Mouse (Mus musculus): ENCODE measurements around the gene Mgat4d. TPM values are rescaled to one million over a fixed set of nuclear protein-coding genes. Genes with fewer than 3 reads are reported as not detected.
"Not testable (repeated sequence)": the region's sequence is repeated elsewhere in the genome, so short reads cannot be mapped to it uniquely, and the experiment has no call there.

The Mgat4d gene
- not detected in 2 replicates for polyA plus RNA-seq (2014; fragmentation: Nextera tagmentation; extraction: Ambion mirVana)

GRCm38 (mm10) chr8:83348263-83348662, at the start of gene Mgat4d:
TSS of gene Mgat4d (plus strand) at chr8:83348471.
- Histone ChIP-seq H3K9ac (replicated peaks; ENCODE audit: low read length) (no peak within 1 kb of the TSS), H3K4me1 (ENCODE audit: control insufficient read depth, insufficient read depth, low read length) (no peaks in the 10 kb centered on the region), H3K9me3 (ENCODE audit: control insufficient read depth, low read length) (no peaks in the 10 kb centered on the region), H3K36me3 (ENCODE audit: control insufficient read depth, insufficient read depth, low read length) (no peaks in the 10 kb centered on the region), H3K27ac (replicated peaks; ENCODE audit: low read depth, low read length) (no peak within 1 kb of the TSS), H3K27me3 (ENCODE audit: control insufficient read depth, insufficient read depth, low read length) (no peaks in the 10 kb centered on the region), H3K4me3 (replicated peaks; ENCODE audit: low read depth, low read length) (no peak within 1 kb of the TSS), H3K4me2 (ENCODE audit: low read length) (no peak within 1 kb of the TSS)
- 88% methylated on average over 18 of the region's 18 CpGs for WGBS
- no peak for DNase-seq
- no peak for ATAC-seq (ENCODE audit: low FRiP score, low TSS enrichment)

GRCm38 (mm10) chr8:83300135-83300534, 48.1 kb upstream of the Mgat4d start:
- no peaks in the 10 kb centered on the region for H3K27me3 ChIP-seq (ENCODE audit: control insufficient read depth, insufficient read depth, low read length)
- H3K36me3 ChIP-seq (ENCODE audit: control insufficient read depth, insufficient read depth, low read length): no peaks in the 10 kb centered on the region
- no peak overlapping the region for H3K4me2 ChIP-seq (ENCODE audit: low read length)
- no peak for ATAC-seq (ENCODE audit: low FRiP score, low TSS enrichment)
- no peaks in the 10 kb centered on the region for H3K4me1 ChIP-seq (ENCODE audit: control insufficient read depth, insufficient read depth, low read length)
- no peak for DNase-seq
- no peak overlapping the region for H3K4me3 ChIP-seq (replicated peaks; ENCODE audit: low read depth, low read length)
- no peak overlapping the region for H3K9ac ChIP-seq (replicated peaks; ENCODE audit: low read length)
- no peaks in the 10 kb centered on the region for H3K9me3 ChIP-seq (ENCODE audit: control insufficient read depth, low read length)
- whole genome bisulfite sequencing: 59% methylated on average over 1 of the region's 1 CpGs
- no peak overlapping the region for H3K27ac ChIP-seq (replicated peaks; ENCODE audit: low read depth, low read length)

- Histone ChIP-seq H3K4me1 (ENCODE audit: control insufficient read depth, insufficient read depth, low read length) (no peaks in the 10 kb centered on the region), H3K36me3 (ENCODE audit: control insufficient read depth, insufficient read depth, low read length) (no peaks in the 10 kb centered on the region), H3K27ac (replicated peaks; ENCODE audit: low read depth, low read length) (no peak overlapping the region), H3K9ac (replicated peaks; ENCODE audit: low read length) (no peak overlapping the region), H3K4me3 (replicated peaks; ENCODE audit: low read depth, low read length) (no peak overlapping the region), H3K9me3 (ENCODE audit: control insufficient read depth, low read length) (no peaks in the 10 kb centered on the region), H3K27me3 (ENCODE audit: control insufficient read depth, insufficient read depth, low read length) (no peaks in the 10 kb centered on the region), H3K4me2 (ENCODE audit: low read length) (no peak overlapping the region)
- ATAC-seq (ENCODE audit: low FRiP score, low TSS enrichment) (no peak), DNase-seq (no peak)
- 83% methylated on average over 1 of the region's 1 CpGs for WGBS
Measured at GRCm38 (mm10) chr8:83304946-83305345, 43.3 kb upstream of the Mgat4d start.

- Histone ChIP-seq H3K9ac (replicated peaks; ENCODE audit: low read length) (no peak overlapping the region), H3K27me3 (ENCODE audit: control insufficient read depth, insufficient read depth, low read length) (no peaks in the 10 kb centered on the region), H3K4me1 (ENCODE audit: control insufficient read depth, insufficient read depth, low read length) (no peaks in the 10 kb centered on the region), H3K36me3 (ENCODE audit: control insufficient read depth, insufficient read depth, low read length) (peaks cover 19% of the 10 kb centered on the region; the same call in 1 of the 2 replicates), H3K27ac (replicated peaks; ENCODE audit: low read depth, low read length) (no peak overlapping the region), H3K9me3 (ENCODE audit: control insufficient read depth, low read length) (no peaks in the 10 kb centered on the region), H3K4me2 (ENCODE audit: low read length) (no peak overlapping the region), H3K4me3 (replicated peaks; ENCODE audit: low read depth, low read length) (no peak overlapping the region)
- ATAC-seq (ENCODE audit: low FRiP score, low TSS enrichment) (no peak), DNase-seq (no peak)
- WGBS: 92% methylated on average over 6 of the region's 6 CpGs
Measured at GRCm38 (mm10) chr8:83309836-83310235, 38.4 kb upstream of the Mgat4d start.

GRCm38 (mm10) chr8:83315084-83315483, 33.2 kb upstream of the Mgat4d start:
- H3K4me3 ChIP-seq (replicated peaks; ENCODE audit: low read depth, low read length); ATAC-seq (ENCODE audit: low FRiP score, low TSS enrichment); H3K4me1 ChIP-seq (ENCODE audit: control insufficient read depth, insufficient read depth, low read length); H3K27me3 ChIP-seq (ENCODE audit: control insufficient read depth, insufficient read depth, low read length); DNase-seq; H3K9me3 ChIP-seq (ENCODE audit: control insufficient read depth, low read length); H3K4me2 ChIP-seq (ENCODE audit: low read length); H3K9ac ChIP-seq (replicated peaks; ENCODE audit: low read length); H3K27ac ChIP-seq (replicated peaks; ENCODE audit: low read depth, low read length): not testable (repeated sequence)
- peaks cover 57% of the 10 kb centered on the region for H3K36me3 ChIP-seq (ENCODE audit: control insufficient read depth, insufficient read depth, low read length)
- 90% methylated on average over 4 of the region's 4 CpGs for WGBS

- Histone ChIP-seq H3K9ac (replicated peaks; ENCODE audit: low read length) (no peak overlapping the region), H3K36me3 (ENCODE audit: control insufficient read depth, insufficient read depth, low read length) (peaks cover 61% of the 10 kb centered on the region)
Measured at GRCm38 (mm10) chr8:83315691-83316090, 32.6 kb upstream of the Mgat4d start.

GRCm38 (mm10) chr8:83320543-83320942, 27.7 kb upstream of the Mgat4d start:
- H3K4me1 ChIP-seq (ENCODE audit: control insufficient read depth, insufficient read depth, low read length): no peaks in the 10 kb centered on the region
- no peaks in the 10 kb centered on the region for H3K27me3 ChIP-seq (ENCODE audit: control insufficient read depth, insufficient read depth, low read length)
- no peak overlapping the region for H3K4me2 ChIP-seq (ENCODE audit: low read length)
- peaks cover 68% of the 10 kb centered on the region for H3K36me3 ChIP-seq (ENCODE audit: control insufficient read depth, insufficient read depth, low read length)
- DNase-seq: no peak
- H3K27ac ChIP-seq (replicated peaks; ENCODE audit: low read depth, low read length): no peak overlapping the region
- 51% methylated on average over 3 of the region's 3 CpGs for WGBS
- no peak overlapping the region for H3K9ac ChIP-seq (replicated peaks; ENCODE audit: low read length)
- H3K9me3 ChIP-seq (ENCODE audit: control insufficient read depth, low read length): no peaks in the 10 kb centered on the region
- ATAC-seq (ENCODE audit: low FRiP score, low TSS enrichment): no peak
- H3K4me3 ChIP-seq (replicated peaks; ENCODE audit: low read depth, low read length): no peak overlapping the region

More at GRCm38 (mm10) chr8:83315691-83316090, 32.6 kb upstream of the Mgat4d start:
- 85% methylated on average over 2 of the region's 2 CpGs for WGBS
- H3K4me1 ChIP-seq (ENCODE audit: control insufficient read depth, insufficient read depth, low read length): no peaks in the 10 kb centered on the region
- no peak overlapping the region for H3K27ac ChIP-seq (replicated peaks; ENCODE audit: low read depth, low read length)
- no peak overlapping the region for H3K4me2 ChIP-seq (ENCODE audit: low read length)
- no peaks in the 10 kb centered on the region for H3K9me3 ChIP-seq (ENCODE audit: control insufficient read depth, low read length)
- DNase-seq (no peak), ATAC-seq (ENCODE audit: low FRiP score, low TSS enrichment) (no peak)
- H3K27me3 ChIP-seq (ENCODE audit: control insufficient read depth, insufficient read depth, low read length): no peaks in the 10 kb centered on the region
- H3K4me3 ChIP-seq (replicated peaks; ENCODE audit: low read depth, low read length): no peak overlapping the region

GRCm38 (mm10) chr8:83322374-83322773, 25.9 kb upstream of the Mgat4d start:
- no peaks in the 10 kb centered on the region for H3K27me3 ChIP-seq (ENCODE audit: control insufficient read depth, insufficient read depth, low read length)
- 96% methylated on average over 6 of the region's 6 CpGs for WGBS
- no peak overlapping the region for H3K4me2 ChIP-seq (ENCODE audit: low read length)
- no peak overlapping the region for H3K9ac ChIP-seq (replicated peaks; ENCODE audit: low read length)
- H3K27ac ChIP-seq (replicated peaks; ENCODE audit: low read depth, low read length): no peak overlapping the region
- no peak overlapping the region for H3K4me3 ChIP-seq (replicated peaks; ENCODE audit: low read depth, low read length)
- ATAC-seq (ENCODE audit: low FRiP score, low TSS enrichment) (no peak), DNase-seq (no peak)
- no peaks in the 10 kb centered on the region for H3K4me1 ChIP-seq (ENCODE audit: control insufficient read depth, insufficient read depth, low read length)
- H3K36me3 ChIP-seq (ENCODE audit: control insufficient read depth, insufficient read depth, low read length): peaks cover 60% of the 10 kb centered on the region
- no peaks in the 10 kb centered on the region for H3K9me3 ChIP-seq (ENCODE audit: control insufficient read depth, low read length)

GRCm38 (mm10) chr8:83323056-83323455, 25.2 kb upstream of the Mgat4d start:
- Histone ChIP-seq H3K27ac (replicated peaks; ENCODE audit: low read depth, low read length) (no peak overlapping the region), H3K27me3 (ENCODE audit: control insufficient read depth, insufficient read depth, low read length) (no peaks in the 10 kb centered on the region), H3K36me3 (ENCODE audit: control insufficient read depth, insufficient read depth, low read length) (peaks cover 61% of the 10 kb centered on the region), H3K4me3 (replicated peaks; ENCODE audit: low read depth, low read length) (no peak overlapping the region), H3K9ac (replicated peaks; ENCODE audit: low read length) (no peak overlapping the region), H3K9me3 (ENCODE audit: control insufficient read depth, low read length) (no peaks in the 10 kb centered on the region), H3K4me2 (ENCODE audit: low read length) (no peak overlapping the region), H3K4me1 (ENCODE audit: control insufficient read depth, insufficient read depth, low read length) (no peaks in the 10 kb centered on the region)
- DNase-seq (no peak), ATAC-seq (ENCODE audit: low FRiP score, low TSS enrichment) (no peak)
- WGBS: 86% methylated on average over 2 of the region's 2 CpGs

All from midbrain, embryonic 14.5 days (tissue).